Mouse (Mus musculus) lung, adult 2 months (tissue): ENCODE data around the gene Hmcn1. TPM values are rescaled to one million over a fixed set of nuclear protein-coding genes. Genes with fewer than 3 reads are reported as not detected.

ENCODE experiments used
- DNase-seq: peaks from one replicate; pipeline ENCODE4 v3.0.0; 2022
- H3K4me1 ChIP-seq: fragments of 200-500 bp; 2 replicates; pipeline ENCODE4 v1.6.1; 2011; ENCODE audit warnings: low read length; ENCODE audit not compliant: control insufficient read depth, insufficient read depth
- H3K4me3 ChIP-seq: fragments of 200-500 bp; replicated peaks from 2 replicates; pipeline ENCODE3; 2011; ENCODE audit warnings: low read depth, mild to moderate bottlenecking, control low read depth, low read length; ENCODE audit errors: extremely low read depth
- CTCF ChIP-seq: fragments of 200-500 bp; IDR thresholded peaks from 2 replicates; pipeline ENCODE4 v1.5.1; 2011; ENCODE audit warnings: mild to moderate bottlenecking, low read length, control low read depth; ENCODE audit not compliant: insufficient read depth
- POLR2A ChIP-seq: fragments of 200-500 bp; IDR thresholded peaks from 2 replicates; pipeline ENCODE4 v1.6.1; 2011; ENCODE audit warnings: low read depth, mild to moderate bottlenecking, control low read depth, low read length, borderline replicate concordance; ENCODE audit errors: extremely low read depth
- WGBS: fragments of 180-500 bp; shearing (Covaris S2); methylation state at CpG from one replicate; pipeline ENCODE4 v1.1.7; 2018; 5-methylcytosine and 5-hydroxymethylcytosine counted together
- polyA plus RNA-seq: library from polyadenylated mRNA; depleted of rRNA; stranded (reverse); fragments of >200 nt; gene quantifications from 2 replicates; pipeline ENCODE4 v1.2.3, GENCODE M21; 2012

Gene Hmcn1
- polyA plus RNA-seq, 1 experiment = 72.0 TPM

DNA sequence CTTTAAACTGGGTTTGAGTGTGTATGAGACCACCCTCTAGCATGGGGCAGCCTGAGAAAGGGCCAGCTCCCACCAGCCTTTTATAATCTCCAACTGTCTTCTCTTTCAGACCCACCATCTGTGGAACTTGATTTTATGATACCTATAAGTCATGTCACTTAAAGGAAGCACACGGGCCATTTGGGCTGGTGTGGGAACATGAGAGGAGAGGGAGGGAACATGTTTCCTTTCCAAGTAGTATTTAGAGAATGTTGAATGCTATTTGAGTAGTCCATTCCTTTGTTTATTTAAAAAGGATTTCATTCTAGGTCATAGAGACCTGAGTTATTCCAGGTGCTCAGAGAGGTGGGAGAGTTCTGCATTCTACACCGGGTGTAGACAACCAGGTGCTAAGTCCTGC lies 1.4 kb upstream of the Hmcn1 start:
- TF ChIP-seq POLR2A = no peak
- no peak for TF ChIP-seq CTCF
- no peak for DNase-seq
- H3K4me1 ChIP-seq = no peaks in the 10 kb centered on the region
- H3K4me3 ChIP-seq = no peak overlapping the region
- WGBS = 43% methylated on average over 2 of the region's 2 CpGs

DNA sequence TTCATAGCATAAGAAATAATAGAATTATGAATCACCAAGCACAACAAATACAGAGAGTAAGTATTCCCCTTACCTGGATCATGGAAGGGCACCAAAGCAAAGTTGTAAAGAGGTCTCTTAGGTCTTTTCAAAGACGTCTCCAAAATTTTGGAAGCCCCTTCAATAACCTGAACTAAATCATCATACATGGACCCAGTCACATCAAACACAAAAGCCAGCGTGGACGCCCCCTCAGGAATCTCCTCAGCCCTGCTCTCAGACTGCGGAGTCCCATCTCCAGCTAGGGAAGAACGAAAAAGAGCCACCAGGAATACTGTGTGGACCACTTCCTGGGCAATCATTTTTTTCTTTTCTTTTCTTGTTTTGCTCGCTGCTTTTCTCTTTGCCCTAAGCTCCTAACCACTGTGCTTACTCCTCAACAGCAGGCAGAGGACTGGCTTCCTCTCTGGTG lies 499 bp downstream of the Hmcn1 start:
- 2% methylated on average over 6 of the region's 6 CpGs for WGBS
- peak overlapping the region; percentile 65 for H3K4me3 ChIP-seq
- TF ChIP-seq POLR2A (no peak), CTCF (no peak)
- no peaks in the 10 kb centered on the region for H3K4me1 ChIP-seq
- DNase-seq = no peak

GRCm38 (mm10) chr1:150991745-150992554 lies 1.3 kb downstream of the Hmcn1 start:
- TF ChIP-seq CTCF (no peak), POLR2A (no peak)
- H3K4me1 ChIP-seq = no peaks in the 10 kb centered on the region
- DNase-seq = peak; percentile 20
- H3K4me3 ChIP-seq = peak overlapping the region; percentile 85
- WGBS = 3% methylated on average over 10 of the region's 10 CpGs

DNA sequence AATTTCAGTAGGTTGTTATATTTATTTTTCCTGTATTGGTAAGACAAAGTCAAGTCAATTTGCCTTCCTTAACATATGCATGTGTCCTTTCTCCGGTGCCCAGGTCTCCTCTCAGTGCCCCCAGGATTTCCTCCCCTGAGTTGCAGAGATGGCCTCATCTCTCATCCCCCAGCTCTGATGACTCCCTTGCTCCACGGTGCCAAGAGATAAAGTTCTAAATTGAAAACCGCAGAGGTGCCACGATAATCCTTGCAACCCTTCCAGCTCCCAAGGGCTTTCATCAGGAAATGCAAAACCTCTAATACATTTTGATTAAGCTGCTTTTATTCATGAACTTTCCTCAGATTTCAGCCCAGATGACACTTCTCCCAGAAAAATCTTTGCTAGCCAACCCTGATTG lies 8.3 kb downstream of the Hmcn1 start:
- no peak for DNase-seq
- Histone ChIP-seq H3K4me3 (no peak overlapping the region), H3K4me1 (peaks cover 7% of the 10 kb centered on the region)
- 41% methylated on average over 4 of the region's 4 CpGs for WGBS
- TF ChIP-seq POLR2A (no peak), CTCF (no peak)

DNA sequence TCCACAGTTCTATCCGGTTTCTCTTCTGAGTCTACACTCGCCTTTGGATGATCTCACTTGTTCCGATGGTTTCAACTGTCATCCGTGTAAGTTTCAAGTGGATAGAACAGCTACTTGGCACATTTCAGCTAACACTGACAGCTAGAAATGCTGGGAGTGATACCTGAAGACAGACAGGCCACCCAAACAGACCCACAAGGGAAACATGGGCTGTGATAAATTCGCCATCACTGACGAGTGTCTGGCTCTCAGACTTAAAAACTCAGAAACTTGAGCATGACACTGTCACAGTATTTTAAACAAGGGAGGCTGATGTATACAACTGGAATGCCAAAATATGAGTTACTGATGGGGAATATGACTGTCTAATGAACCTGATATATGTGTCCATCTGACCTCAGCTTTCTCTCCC lies 9.1 kb downstream of the Hmcn1 start:
- no peak for DNase-seq
- WGBS = 53% methylated on average over 6 of the region's 6 CpGs
- TF ChIP-seq POLR2A (no peak), CTCF (no peak)
- no peak overlapping the region for H3K4me3 ChIP-seq
- H3K4me1 ChIP-seq = peaks cover 7% of the 10 kb centered on the region

DNA sequence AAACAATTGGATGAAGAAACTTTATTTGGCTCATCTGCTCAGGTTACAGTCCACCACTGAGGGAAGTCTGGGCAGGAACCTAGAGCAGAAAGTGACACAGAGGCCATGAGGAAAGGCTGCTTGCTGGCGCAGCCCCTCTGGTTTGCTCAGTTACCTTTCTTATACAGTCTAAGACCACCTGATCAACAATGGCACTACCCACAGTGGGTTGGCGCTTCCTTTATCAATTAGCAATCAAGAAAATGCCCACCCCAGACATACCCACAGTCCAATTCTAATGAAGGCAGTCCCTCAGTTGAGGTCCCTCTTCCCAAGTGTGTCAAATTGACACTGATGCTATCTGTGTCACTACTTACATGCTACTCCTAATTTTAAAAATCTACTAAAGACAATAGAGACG lies 14.6 kb downstream of the Hmcn1 start:
- 85% methylated on average over 3 of the region's 3 CpGs for WGBS

GRCm38 (mm10) chr1:150976263-150976662 lies 17.0 kb downstream of the Hmcn1 start:
- no peak overlapping the region for H3K4me3 ChIP-seq
- TF ChIP-seq CTCF = no peak
- TF ChIP-seq POLR2A = no peak
- DNase-seq = no peak
- WGBS = 11% methylated on average over 2 of the region's 2 CpGs
- peaks cover 2% of the 10 kb centered on the region for H3K4me1 ChIP-seq

More for the DNA sequence above, 14.6 kb downstream of the Hmcn1 start:
- DNase-seq = no peak
- Histone ChIP-seq H3K4me3 (no peak overlapping the region), H3K4me1 (peaks cover 3% of the 10 kb centered on the region)
- TF ChIP-seq CTCF (no peak), POLR2A (no peak)

DNA sequence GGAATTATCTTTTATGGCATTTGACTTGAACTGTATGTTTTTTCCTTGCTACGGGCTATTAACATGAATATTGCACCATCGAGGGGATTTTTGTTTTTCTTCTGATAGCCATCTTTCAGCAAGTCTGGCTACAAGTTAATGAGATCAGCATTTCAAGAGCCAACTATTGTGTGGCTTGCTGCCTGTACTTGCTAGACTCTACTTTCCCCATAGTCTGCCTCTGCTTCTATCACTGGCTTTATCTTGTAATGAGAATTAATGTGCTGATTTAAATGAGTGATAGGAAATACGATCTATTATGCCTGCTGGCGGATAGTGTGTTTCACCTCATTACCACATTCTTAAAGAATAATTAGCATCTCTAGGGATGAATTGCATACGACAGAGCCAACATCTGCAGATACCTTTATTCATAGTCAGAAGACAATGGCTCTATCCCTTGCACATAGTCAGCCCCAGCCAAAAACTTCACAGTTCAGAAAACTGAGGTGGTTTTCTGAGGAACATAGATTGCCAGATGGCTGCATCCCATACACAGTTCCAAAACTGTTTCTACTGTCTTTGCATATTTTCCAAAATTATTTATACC lies 33.7 kb downstream of the Hmcn1 start:
- Histone ChIP-seq H3K4me1 (no peaks in the 10 kb centered on the region; the same call in 1 of the 2 replicates), H3K4me3 (no peak overlapping the region)
- no peak for TF ChIP-seq POLR2A
- TF ChIP-seq CTCF = no peak
- WGBS = 63% methylated on average over 5 of the region's 5 CpGs
- no peak for DNase-seq

DNA sequence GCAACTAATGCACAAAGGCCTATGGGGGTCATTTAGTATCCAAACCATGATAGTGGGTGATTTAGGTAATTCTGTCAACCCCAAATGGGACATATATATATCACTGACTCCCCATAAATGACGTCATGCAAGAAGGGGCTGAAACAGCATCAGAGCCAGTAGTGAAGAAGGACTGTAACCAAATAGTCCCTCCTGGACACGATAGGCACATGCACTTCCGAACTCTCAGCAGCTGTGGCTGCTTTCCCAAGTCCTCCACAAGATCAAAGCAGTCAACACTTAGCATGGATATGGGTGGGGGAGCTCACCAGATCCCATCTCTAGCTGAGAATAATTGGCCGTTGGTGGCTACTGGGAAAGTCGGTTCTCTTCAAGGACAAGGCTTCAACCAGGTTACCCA lies 42.2 kb downstream of the Hmcn1 start:
- TF ChIP-seq POLR2A = no peak
- TF ChIP-seq CTCF = no peak
- no peak overlapping the region for H3K4me3 ChIP-seq
- WGBS = 82% methylated on average over 5 of the region's 5 CpGs
- no peak for DNase-seq
- H3K4me1 ChIP-seq = no peaks in the 10 kb centered on the region; the same call in 1 of the 2 replicates

DNA sequence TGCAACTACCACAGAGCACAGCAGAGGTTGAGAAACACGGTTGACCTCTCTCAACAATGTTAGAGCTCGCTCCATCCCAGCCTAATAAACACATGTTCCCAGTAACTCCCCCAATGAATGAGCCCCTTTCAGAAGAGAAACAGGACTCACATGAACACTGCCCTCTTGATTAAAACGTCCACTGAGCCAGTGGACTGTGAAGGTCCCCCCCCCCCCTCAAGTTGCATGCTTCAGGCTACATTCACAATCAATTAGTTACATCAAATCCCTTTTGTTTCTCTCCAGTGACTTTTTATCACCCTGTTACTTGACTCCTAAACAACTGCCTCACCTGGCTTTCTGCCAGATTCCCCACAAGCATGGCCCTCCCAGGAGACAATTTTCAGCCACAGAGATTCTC lies 43.2 kb downstream of the Hmcn1 start:
- H3K4me1 ChIP-seq = no peaks in the 10 kb centered on the region; the same call in 1 of the 2 replicates
- no peak overlapping the region for H3K4me3 ChIP-seq
- WGBS = 42% methylated on average over 3 of the region's 3 CpGs
- TF ChIP-seq POLR2A (no peak), CTCF (no peak)
- DNase-seq = no peak
